Mouse (Mus musculus) heart, postnatal 14 days (tissue): ENCODE data around the gene Egfr. TPM values are rescaled to one million over a fixed set of nuclear protein-coding genes. Genes with fewer than 3 reads are reported as not detected.

ENCODE experiments used
- DNase-seq, 2 experiments: peaks; one replicate each; pipeline ENCODE4 v3.0.0; 2021 to 2022
- intact Hi-C: fragments of 180-260 bp; cut with DNase I; formaldehyde crosslinking; loops from one replicate; pipeline ENCODE4 v1.15.1; 2025
- total RNA-seq, 2 experiments: library from RNA; stranded (reverse); gene quantifications; 2 replicates each; pipeline ENCODE4 v1.2.3; 2021

The Egfr gene
- total RNA-seq, 2 experiments from 2014 or later, result 10.0 to 13.3 TPM

- intact Hi-C loops, result no loop called here
- peak in 1 of 2 experiments; percentile 18 for DNase-seq
Measured at GRCm38 (mm10) chr11:16886152-16886551, 134.1 kb downstream of the Egfr start.

- DNase-seq, result no peak
- intact Hi-C loops, result no loop called here
Measured at GRCm38 (mm10) chr11:16888086-16888485, 136.1 kb downstream of the Egfr start.

DNA sequence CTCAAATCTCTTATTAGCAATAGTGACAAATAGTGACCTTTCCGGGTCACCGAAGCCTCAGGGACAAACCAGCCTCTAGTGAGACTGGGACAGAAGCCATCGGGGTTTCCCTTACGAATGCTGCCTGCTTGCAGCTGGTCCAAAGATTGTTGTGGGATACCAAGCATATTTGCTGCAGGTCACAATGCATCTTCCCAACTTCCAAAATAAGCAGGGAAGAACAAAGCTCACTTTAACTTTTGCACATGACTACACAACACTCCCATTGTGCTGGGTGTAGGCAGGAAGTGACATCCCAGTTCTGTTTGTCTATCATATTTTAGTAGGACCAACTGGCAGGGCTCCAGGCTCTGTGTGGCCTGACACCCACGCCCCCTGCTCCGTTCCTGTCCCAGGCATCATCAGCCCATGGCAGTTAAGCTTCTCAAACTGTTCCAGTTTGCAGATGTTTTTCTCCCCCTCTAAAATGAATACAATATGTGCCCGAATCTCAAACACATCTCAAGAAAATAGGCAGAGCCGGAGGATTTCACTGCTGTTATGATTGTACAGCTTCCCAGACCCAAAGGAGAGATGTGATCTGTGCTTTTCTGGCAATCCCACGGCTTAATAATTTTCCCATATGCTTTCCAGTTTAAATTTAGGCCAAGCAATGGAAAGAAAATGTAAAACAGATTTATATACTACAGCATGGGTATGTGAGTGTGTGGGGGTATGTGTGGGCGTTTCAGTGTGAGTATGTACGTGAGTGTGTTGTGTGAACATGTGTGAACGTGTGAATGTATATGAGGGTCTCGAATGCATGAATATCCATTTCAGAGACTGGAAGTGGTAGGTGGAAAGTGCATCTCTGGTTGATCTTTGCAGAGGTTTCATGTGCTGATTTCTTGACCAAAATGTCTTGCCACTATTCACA is 143.7 kb downstream of the Egfr start:
- intact Hi-C loops, result no loop called here
- DNase-seq, result peak; percentile 40 to 58

- no peak for DNase-seq
- intact Hi-C loops, result no loop called here
Measured at GRCm38 (mm10) chr11:16897681-16898080, 145.7 kb downstream of the Egfr start.

- intact Hi-C loops, result no loop called here
Measured at GRCm38 (mm10) chr11:16900182-16900581, 148.2 kb downstream of the Egfr start.

DNA sequence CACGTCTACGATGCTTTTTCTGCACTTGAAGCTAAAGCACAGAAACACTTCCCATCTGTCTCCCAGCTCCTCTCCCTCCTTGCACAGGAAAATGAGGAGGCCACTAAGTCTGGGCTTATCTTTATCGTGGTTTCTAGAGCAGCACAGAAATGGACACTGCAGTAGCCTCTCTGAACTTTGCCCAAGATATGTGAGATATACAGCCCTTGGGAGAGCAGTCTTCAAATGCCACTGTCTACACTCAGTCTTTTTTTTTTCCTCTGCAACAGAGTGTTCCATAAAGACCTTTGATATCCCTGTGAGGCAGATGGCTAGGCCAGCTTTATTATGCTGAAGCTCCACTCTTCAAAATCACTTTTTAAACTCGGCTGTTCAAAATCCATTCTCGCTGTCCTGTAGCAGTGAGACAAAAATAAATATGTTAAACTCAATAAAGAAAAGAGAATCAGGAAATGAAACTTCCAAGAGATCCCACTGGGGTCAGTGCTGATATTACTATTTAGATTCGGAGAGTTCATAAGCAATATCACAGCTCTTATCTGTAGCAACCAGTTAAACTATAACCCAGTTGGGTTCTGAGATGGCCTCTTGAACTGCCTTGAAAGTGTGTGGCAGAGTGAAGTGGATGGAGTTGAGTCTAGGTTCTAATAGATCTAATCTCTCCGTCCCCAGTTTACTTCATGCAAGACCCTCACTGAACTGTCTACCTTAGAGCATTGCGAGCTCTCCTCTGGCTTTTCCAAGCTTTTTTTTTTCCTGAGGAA is 148.8 kb downstream of the Egfr start:
- intact Hi-C loops, result no loop called here
- DNase-seq, result no peak

More at GRCm38 (mm10) chr11:16900182-16900581, 148.2 kb downstream of the Egfr start:
- no peak for DNase-seq

DNA sequence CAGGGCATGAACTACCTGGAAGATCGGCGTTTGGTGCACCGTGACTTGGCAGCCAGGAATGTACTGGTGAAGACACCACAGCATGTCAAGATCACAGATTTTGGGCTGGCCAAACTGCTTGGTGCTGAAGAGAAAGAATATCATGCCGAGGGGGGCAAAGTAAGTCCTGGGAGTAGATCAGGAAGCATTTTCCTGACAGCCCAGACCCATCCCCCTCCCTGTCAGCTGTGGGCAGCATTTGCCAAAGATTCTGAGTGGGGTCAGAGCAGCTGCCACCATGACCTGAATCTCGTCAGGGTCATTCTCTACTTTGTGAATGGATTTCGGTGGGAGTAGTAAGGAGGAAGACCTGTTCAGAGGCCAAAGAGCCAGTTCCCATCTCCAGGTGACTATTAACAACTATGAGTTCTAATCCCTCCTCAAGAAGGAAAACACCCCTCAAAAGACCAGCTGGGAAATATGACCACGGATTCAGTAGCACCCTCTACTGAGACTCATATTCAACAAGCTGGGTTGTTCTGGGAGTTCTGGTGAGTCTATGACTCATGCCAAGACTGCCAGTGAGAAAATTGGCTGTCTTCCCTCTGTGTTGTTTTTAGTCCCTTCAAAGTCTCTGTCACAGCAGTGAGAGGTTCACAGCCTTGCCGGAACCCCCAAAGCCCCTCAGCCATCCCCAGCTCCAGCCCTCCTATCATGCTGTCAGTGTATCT is 152.5 kb downstream of the Egfr start:
- intact Hi-C loops, result no loop called here
- peak in 1 of 2 experiments; percentile 19 for DNase-seq

DNA sequence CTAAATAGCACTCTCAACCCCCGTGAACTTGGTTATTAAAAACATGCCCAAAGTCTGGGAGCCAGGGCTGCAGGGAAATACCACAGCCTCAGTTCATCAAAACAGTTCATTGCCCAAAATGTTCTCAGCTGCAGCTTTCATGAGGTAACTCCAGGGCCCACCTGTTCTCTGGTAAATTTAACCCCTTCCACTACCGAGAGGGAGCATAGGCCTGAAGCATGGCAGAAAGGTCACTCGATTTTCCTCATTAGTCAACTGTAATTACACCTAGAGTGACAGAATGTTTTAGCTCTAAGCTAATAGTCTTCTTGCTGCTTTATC is 153.0 kb downstream of the Egfr start:
- intact Hi-C loops, result no loop called here
- no peak for DNase-seq

DNA sequence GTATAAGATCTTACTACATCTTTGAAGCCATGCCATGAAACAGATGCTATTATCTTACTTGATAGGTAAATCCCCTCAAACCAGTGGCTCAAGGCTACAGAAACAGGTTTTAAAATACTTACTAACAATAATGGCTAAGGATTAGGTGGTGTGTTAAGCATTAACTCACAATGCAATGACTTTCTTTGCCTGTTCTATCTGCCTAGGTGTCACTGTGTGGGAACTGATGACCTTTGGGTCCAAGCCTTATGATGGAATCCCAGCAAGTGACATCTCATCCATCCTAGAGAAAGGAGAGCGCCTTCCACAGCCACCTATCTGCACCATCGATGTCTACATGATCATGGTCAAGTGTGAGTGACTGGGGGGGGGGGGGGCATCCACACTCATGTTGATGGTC is 154.5 kb downstream of the Egfr start:
- intact Hi-C loops, result no loop called here
- DNase-seq, result no peak

DNA sequence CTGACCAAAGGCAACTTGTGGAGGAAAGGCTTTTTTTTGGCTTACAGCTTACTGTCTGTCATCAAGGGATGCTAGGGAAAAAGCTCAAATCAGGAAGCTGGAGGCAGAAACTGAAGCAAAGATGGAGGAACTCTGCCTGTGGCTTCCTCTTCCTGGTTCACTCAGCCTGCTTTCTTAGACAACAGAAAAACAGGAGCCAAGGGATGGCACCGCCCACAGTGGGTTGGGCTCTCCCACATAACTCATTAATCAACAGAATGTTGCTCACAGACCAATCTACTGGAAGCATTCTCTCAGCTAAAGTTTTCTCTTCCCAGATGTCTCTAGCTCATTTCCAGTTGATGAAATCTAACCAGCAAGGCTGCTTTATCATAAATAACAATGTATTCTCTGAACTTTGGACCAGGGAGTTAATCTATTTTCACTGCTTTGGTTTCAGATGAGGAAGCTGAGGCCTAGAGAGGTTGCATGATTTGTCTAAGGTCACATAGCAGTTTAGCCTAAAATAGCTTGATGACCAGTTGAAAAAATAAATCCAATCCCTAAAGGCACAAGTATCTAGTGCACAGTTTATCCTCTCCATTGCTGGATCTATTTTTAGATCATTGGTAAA is 155.6 kb downstream of the Egfr start:
- intact Hi-C loops, result no loop called here
- no peak for DNase-seq

DNA sequence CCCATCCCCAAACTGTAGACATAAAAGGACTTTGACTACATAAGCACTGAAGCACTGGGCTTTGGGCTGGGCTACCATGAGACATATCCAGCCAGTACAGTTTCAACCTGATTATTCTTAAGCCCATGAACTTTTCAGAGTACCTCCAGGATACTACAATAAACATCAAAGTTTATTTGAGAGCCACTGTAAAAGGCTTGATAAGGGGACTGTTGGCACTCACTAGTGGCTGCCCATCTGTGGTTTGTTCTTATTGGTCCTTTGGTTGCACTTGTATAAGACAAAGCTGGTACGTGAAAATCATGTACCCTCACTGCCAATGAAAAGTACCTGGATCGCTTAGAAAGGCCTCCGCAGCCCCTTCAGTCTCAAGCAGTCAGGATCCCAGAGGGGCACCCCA is 162.8 kb downstream of the Egfr start:
- DNase-seq, result no peak
- intact Hi-C loops, result no loop called here

DNA sequence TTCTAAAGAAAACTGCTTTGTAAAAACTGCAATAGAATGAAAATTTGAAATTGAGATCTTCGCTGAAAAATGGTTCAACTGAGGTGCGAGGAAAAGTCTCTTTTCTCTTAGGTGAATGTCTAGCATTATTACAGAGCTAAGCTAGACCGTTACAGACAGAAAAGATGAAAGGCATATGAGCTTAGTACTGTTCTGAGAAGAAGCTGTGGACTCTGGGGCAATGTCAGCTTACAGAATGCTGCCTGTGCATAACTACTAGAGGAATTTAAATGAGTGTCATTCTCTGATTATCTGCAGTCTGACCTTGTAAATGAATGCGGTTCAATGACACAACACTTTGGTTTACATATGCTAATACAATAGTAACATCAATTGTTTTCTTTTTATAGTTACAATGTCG is 163.8 kb downstream of the Egfr start:
- intact Hi-C loops, result no loop called here
- DNase-seq, result no peak

- intact Hi-C loops, result no loop called here
- no peak for DNase-seq
Measured at GRCm38 (mm10) chr11:16917512-16917911, 165.5 kb downstream of the Egfr start.

DNA sequence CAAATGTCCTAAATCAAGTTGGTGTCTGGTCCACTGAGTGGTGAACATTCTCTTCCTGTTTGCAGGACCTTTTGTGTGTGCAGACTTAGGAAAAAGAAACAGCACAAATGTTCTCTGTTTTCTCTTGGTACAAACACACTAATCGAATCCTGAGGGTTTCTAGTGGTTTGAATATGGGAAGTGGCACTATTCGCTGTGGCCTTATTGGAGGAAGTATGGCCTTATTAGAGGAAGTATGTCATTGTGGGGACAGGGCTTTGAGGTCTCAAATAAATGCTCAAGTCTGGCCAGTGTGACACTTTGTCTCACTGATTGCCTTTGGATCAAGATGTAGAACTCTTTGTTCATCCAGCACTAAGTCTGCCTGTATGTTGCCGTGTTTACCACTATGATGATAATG is 180.2 kb downstream of the Egfr start:
- intact Hi-C loops, result no loop called here
- no peak for DNase-seq

- intact Hi-C loops, result no loop called here
- DNase-seq, result no peak
Measured at GRCm38 (mm10) chr11:16935577-16936236, 183.7 kb downstream of the Egfr start.

DNA sequence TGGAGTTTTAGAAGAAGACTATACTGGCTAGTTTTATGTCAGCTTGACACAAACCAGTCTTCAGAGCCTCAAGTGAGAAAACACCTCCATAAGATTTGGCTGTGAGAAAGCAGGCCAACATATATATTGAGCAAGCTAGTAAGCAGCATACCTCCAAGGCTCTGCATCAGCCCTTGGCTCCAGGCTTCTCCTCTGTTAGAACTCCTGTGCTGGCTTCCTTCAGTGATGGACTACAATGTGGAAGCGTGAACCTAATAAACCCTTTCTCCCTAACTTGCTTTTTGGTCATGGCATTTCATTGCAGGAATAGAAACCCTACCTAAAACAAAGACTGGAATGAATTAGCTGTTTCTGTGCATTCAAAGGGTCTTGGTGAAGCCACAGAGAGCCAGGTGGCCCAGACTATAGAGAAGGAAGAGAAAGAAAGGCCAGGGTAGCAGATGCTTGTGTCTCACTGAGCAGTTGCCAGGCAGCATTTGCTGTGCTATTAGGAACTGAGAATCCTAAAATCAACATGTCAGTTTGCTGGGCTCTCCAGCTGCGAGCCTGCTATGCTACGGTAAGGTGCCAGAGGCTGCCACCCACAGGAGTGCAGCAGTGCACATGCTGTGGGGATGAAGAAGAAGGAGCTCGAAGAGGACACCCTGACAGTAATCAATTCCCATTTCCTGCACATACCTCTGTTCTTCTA is 189.2 kb downstream of the Egfr start:
- DNase-seq, result no peak
- intact Hi-C loops, result no loop called here

- intact Hi-C loops, result no loop called here
- DNase-seq, result no peak
Measured at GRCm38 (mm10) chr11:16941973-16942452, 190.0 kb downstream of the Egfr start.

DNA sequence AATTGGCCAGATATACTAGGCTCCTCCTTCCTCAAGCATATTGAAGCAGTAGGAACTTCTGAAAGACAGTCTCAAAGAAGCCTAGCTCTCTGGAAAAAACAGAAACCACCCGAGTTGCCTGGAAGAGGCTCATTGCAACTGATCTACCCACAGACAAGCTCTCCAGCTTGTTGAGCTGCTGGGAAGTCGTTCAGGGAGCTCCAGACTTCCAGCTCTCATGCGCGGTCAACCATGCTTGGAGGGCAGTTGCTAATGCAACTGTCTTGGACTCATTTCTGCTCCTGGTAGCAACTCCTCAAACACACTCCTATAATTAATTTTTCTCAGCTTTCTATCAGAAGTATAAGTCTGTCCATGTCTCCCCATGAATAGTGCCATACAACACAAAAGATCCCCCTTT is 191.0 kb downstream of the Egfr start:
- intact Hi-C loops, result no loop called here

GRCm38 (mm10) chr11:16948756-16949155 is 196.8 kb downstream of the Egfr start:
- peak; percentile 40 to 73 for DNase-seq
- intact Hi-C loops, result loop anchor here (1.0 kb wide), 1 partner anchor 423 kb away; no protein-coding TSS in a partner anchor

More for the DNA sequence above, 191.0 kb downstream of the Egfr start:
- DNase-seq, result no peak
